Mouse (Mus musculus): ENCODE measurements around the gene Sgpp2. TPM values are rescaled to one million over a fixed set of nuclear protein-coding genes. Genes with fewer than 3 reads are reported as not detected.

The Sgpp2 gene
- polyA plus RNA-seq, 1 experiment: 0.67 TPM

GRCm38 (mm10) chr1:78451070-78451854, 141.1 kb downstream of the Sgpp2 start:
- H3K4me3 ChIP-seq (ENCODE audit: control insufficient read depth, insufficient read depth, low read length): no peak overlapping the region
- no peak for TF ChIP-seq POLR2A (IDR thresholded peaks at IDR 0.05; ENCODE audit: control insufficient read depth, extremely low read depth, insufficient read depth, low read length, poor library complexity)
- no peak for TF ChIP-seq CTCF (IDR thresholded peaks at IDR 0.05; ENCODE audit: borderline replicate concordance, control insufficient read depth, extremely low read depth, insufficient read depth, low read length, poor library complexity)
- no peaks in the 10 kb centered on the region for H3K4me1 ChIP-seq (replicated peaks; ENCODE audit: control insufficient read depth, insufficient read depth, low read length)
- H3K27me3 ChIP-seq (ENCODE audit: control insufficient read depth, insufficient read depth, low read length): no peaks in the 10 kb centered on the region
- no peak for DNase-seq
- 93% methylated on average over 12 of the region's 12 CpGs for WGBS
- no peak overlapping the region for H3K27ac ChIP-seq (ENCODE audit: control insufficient read depth, insufficient read depth, low read length)
- peaks cover 53% of the 10 kb centered on the region for H3K36me3 ChIP-seq (ENCODE audit: control insufficient read depth, insufficient read depth, low read length)

- DNase-seq: no peak
- Histone ChIP-seq H3K27me3 (ENCODE audit: control insufficient read depth, insufficient read depth, low read length) (no peaks in the 10 kb centered on the region), H3K27ac (ENCODE audit: control insufficient read depth, insufficient read depth, low read length) (no peak overlapping the region), H3K4me3 (ENCODE audit: control insufficient read depth, insufficient read depth, low read length) (no peak overlapping the region), H3K36me3 (ENCODE audit: control insufficient read depth, insufficient read depth, low read length) (peaks cover 59% of the 10 kb centered on the region), H3K4me1 (replicated peaks; ENCODE audit: control insufficient read depth, insufficient read depth, low read length) (no peaks in the 10 kb centered on the region)
- 93% methylated on average over 6 of the region's 6 CpGs for WGBS
- TF ChIP-seq CTCF (IDR thresholded peaks at IDR 0.05; ENCODE audit: borderline replicate concordance, control insufficient read depth, extremely low read depth, insufficient read depth, low read length, poor library complexity) (no peak), POLR2A (IDR thresholded peaks at IDR 0.05; ENCODE audit: control insufficient read depth, extremely low read depth, insufficient read depth, low read length, poor library complexity) (no peak)
Measured at GRCm38 (mm10) chr1:78452544-78452943, 142.4 kb downstream of the Sgpp2 start.

DNA sequence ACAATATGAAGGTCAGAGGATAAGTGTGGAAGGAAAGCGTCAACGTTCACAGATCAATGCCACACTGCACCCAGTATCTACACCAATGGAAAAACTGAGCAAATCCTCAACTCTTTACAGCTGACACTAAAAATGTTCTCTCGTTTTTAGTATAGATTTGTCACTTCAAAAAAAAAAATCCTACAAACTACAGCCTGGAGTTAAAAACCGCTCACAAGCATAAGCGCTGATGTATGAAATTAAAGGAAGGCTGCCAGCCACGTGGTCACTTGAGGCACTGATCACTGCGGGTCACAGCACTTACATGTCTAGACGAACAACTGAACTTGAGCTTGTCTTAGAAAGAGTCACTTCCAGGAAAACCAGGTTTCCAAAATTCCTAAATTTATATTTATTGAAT, 143.7 kb downstream of the Sgpp2 start:
- 93% methylated on average over 8 of the region's 8 CpGs for WGBS
- no peak for DNase-seq
- Histone ChIP-seq H3K27me3 (ENCODE audit: control insufficient read depth, insufficient read depth, low read length) (no peaks in the 10 kb centered on the region), H3K36me3 (ENCODE audit: control insufficient read depth, insufficient read depth, low read length) (peaks cover 60% of the 10 kb centered on the region), H3K27ac (ENCODE audit: control insufficient read depth, insufficient read depth, low read length) (no peak overlapping the region), H3K4me3 (ENCODE audit: control insufficient read depth, insufficient read depth, low read length) (no peak overlapping the region), H3K4me1 (replicated peaks; ENCODE audit: control insufficient read depth, insufficient read depth, low read length) (no peaks in the 10 kb centered on the region)
- TF ChIP-seq POLR2A (IDR thresholded peaks at IDR 0.05; ENCODE audit: control insufficient read depth, extremely low read depth, insufficient read depth, low read length, poor library complexity) (no peak), CTCF (IDR thresholded peaks at IDR 0.05; ENCODE audit: borderline replicate concordance, control insufficient read depth, extremely low read depth, insufficient read depth, low read length, poor library complexity) (no peak)

- Histone ChIP-seq H3K4me1 (replicated peaks; ENCODE audit: control insufficient read depth, insufficient read depth, low read length) (no peaks in the 10 kb centered on the region), H3K27ac (ENCODE audit: control insufficient read depth, insufficient read depth, low read length) (no peak overlapping the region), H3K4me3 (ENCODE audit: control insufficient read depth, insufficient read depth, low read length) (no peak overlapping the region), H3K36me3 (ENCODE audit: control insufficient read depth, insufficient read depth, low read length) (peaks cover 56% of the 10 kb centered on the region), H3K27me3 (ENCODE audit: control insufficient read depth, insufficient read depth, low read length) (no peaks in the 10 kb centered on the region)
- no peak for TF ChIP-seq CTCF (IDR thresholded peaks at IDR 0.05; ENCODE audit: borderline replicate concordance, control insufficient read depth, extremely low read depth, insufficient read depth, low read length, poor library complexity)
- TF ChIP-seq POLR2A (IDR thresholded peaks at IDR 0.05; ENCODE audit: control insufficient read depth, extremely low read depth, insufficient read depth, low read length, poor library complexity): no peak
- DNase-seq: peak; percentile 4
- 76% methylated on average over 7 of the region's 7 CpGs for WGBS
Measured at GRCm38 (mm10) chr1:78454659-78455058, 144.5 kb downstream of the Sgpp2 start.

Other genes starting within 250 kb of the Sgpp2 start
- 0.09 and 0.11 TPM in 2 replicates for gene Pax3, start 113.2 kb upstream of the Sgpp2 start, polyA plus RNA-seq (2012; rRNA removed)
- 18.0 and 21.9 TPM in 2 replicates for gene Farsb, start 178.6 kb downstream of the Sgpp2 start, polyA plus RNA-seq (2012; rRNA removed)
- gene Mogat1, start 200.6 kb downstream of the Sgpp2 start, polyA plus RNA-seq (2012; rRNA removed): 0.66 and 3.2 TPM in 2 replicates
- not detected in 2 replicates for gene BC035947, start 201.8 kb downstream of the Sgpp2 start, polyA plus RNA-seq (2012; rRNA removed)